Mouse (Mus musculus) cerebral cortex, adult 2 months (tissue): Measurements from ENCODE around the gene Grin2d.

Experiments used
- WGBS: fragments of 180-500 bp; shearing (Covaris S2); methylation state at CpG from one replicate; pipeline ENCODE4 v1.1.7; 2018; 5-methylcytosine and 5-hydroxymethylcytosine counted together

The Grin2d gene

DNA sequence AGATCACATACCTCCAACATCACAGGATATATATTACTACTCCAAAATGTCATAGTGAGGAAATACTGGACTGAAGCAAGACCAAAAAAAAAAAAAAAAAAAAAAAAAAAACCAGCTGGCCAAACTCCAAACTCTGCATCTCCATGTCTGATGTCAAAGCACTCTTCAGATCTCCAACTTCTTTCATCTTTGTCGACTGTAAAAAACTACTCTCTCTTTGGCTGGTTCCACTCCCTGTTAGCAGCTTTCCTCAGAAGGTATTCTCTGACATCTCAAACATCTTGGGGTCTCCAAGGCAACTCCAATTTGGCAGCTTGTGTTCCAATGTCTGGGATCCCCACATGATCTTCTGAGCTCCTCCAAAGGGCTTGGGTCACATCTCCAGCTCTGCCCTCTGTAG is at the start of gene Grin2d:
Grin2d (minus strand) TSS at position 101 of the 400 bp plus-strand sequence.
- WGBS = 72% methylated on average over 1 of the region's 1 CpGs

DNA sequence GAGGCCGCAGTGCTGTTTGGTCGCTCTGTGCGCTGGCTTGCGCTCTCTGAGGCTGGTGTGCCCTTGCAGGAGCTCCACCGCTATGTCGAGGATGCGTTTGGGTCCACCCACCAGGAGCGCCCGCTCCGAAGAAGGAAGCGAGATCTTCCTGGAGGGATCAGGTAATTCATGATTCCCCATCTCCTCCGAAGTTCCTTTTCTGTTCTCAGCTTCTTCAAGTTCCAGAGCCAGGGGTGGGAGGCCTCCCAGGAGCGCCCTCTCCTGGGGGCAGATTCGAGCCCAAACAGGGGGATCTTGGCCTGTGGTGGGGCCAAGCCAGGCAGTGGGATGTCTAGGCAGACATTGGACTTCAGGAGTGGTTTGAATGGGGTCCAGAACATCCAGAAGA is 46.2 kb upstream of the Grin2d start:
- WGBS = 38% methylated on average over 14 of the region's 14 CpGs

DNA sequence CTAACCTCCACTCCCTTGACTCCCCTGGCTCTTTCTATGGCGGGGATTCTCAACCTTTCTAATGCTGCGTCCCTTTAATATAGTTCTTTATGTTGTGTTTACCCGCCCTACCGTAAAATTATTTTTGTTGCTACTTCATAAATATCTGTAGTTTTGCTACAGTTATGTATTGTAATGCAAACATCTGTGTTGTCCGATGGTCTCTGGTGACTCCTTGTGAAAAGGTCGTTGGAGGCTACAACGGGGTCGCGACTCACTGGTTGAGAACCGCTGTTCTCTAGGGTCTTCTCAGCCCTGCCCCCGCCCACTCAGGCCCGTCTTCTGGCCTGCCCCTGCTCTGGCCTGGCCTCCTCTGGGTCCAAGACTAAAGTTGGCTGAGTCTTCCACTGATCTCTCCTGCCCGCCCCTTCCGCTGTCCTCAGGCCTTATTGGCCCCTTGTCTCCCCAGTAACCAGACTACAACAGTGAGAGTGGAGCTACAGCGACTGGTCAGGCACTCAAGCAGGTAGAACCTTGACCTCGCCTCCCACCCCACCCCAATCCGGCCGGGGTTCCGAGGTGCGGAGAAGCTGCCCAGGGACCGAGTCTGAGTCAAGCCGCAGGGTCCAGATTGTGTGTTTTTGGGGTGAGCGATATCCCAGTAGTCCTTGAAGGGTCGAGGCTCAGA is 45.7 kb upstream of the Grin2d start, which contains the start of gene Ccdc114:
Ccdc114 (plus strand) TSS at position 311 of the 667 bp plus-strand sequence.
- 12% methylated on average over 24 of the region's 24 CpGs for WGBS

DNA sequence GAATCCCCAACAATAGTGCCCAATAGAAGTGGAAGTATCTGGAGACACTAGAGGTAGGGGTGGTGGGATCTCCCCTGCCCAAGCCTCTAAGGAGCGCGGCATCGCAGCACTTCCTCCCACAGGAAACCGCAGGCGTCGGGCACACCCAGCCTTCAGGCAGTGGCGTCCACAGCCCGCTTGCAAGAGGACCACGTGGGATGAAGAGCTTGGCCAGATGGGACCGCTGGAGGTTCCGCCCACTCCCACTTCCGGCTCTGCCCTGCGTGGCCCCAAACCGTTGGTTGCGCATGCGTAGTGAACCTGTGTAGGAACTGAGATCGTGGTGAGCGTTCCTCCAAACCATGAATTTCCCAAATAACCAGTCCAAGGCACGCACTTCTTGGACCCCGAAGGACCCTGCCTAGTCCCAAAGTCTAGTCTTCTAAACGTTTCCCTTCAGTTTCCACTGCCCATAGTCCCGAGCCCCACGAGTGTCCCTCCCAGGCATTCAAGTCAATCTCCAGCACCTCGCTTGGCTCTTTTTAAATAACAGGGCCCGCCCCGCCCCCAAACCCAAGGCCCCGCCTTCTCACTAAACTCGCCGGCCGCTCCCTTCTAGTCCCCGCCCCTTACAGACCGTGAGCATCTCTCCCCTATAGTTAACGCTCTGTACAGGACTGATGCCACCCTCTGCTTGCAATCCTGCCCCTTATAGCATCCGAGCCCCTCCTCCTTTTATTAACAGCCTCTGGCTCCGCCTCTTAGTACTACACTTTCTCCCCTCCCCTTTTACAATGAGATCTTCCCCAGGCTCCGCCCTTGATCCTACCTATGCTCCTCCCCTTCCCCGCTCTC is 45.0 kb upstream of the Grin2d start:
- under 1% methylated on average over 37 of the region's 37 CpGs for WGBS

DNA sequence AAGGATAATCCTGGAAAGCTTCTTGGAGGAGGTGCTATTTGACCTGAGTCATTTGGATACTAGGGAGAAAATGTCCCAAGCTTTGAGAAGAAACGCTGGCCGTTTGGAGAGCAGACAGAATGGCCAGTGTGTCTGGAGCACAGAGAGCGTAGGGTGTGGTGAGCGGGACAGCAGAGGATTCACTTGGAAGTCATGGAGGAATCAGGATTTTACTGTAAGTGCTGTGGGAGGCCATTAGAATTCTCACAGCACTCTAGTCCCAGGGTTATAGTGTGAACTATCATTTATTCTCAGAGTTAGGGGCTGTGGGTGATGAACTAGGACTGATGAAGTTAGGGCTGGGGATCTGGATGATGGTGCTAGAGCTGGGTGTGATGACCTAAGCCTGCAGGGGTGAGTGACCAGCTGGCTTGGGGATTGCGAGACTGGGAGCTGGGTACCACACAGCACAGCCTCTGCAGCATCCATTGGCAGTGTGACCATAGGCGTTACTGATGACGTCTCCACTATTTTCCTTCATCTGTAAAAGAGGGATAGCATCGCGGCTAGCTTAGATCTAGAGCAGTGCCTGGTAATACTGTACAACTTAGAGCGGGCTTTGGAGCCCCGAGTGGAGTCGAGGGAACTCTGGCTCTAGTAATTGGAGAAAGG is 43.9 kb upstream of the Grin2d start:
- WGBS = 77% methylated on average over 12 of the region's 12 CpGs

DNA sequence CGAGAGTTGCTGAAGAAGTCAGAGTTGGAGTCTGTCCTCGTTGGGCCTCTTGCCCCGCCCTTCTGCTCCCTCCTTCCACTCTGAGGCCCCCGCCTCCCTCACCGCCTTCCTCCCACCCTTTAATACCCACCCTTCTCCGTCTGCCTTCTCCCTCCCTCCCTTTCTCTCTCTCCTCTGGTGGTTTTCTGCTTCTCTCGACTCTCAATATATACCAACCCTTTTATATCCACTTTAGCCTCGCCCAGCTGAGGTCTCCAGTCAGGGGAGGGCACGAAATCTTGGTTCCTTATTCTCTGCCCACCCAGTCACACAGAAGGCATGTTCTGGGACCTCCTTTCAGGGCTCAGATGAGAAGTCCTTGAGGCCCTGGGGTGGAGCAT is 43.1 kb upstream of the Grin2d start, which contains the start of gene Emp3:
Emp3 (minus strand) TSS at position 163 of the 380 bp plus-strand sequence.
- 47% methylated on average over 9 of the region's 9 CpGs for WGBS

DNA sequence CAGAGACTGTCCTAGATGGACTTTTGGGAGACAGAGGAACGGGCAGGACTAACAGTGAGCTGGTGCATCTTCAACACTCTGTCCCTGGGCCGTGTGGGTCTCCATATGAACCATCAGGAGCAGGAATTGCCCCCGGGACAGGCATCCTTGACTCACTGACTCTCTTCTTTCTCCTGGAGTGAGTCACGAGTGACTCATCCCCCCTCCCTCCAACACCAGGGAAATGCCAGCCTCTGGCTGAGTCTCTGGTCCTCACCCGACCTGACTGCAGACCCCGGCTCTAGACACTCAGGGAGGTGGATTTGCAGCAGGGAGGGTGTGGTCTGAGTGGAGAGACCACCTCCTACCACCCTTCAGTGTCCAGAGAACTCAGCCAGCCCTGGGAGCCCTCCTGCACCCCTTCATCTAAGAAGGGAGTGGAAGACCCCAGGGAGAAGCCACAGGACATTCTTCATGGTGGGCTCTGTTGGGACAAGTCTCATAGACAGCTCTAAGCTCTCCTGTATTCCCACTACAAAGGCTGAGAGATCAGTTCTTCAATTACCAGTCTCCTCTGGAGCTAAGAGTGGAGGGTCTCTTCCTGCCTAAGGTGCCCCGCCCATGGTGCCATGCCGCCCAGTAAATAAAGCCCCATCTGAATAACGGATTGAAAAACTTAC is 42.5 kb upstream of the Grin2d start:
- WGBS = 50% methylated on average over 9 of the region's 9 CpGs

DNA sequence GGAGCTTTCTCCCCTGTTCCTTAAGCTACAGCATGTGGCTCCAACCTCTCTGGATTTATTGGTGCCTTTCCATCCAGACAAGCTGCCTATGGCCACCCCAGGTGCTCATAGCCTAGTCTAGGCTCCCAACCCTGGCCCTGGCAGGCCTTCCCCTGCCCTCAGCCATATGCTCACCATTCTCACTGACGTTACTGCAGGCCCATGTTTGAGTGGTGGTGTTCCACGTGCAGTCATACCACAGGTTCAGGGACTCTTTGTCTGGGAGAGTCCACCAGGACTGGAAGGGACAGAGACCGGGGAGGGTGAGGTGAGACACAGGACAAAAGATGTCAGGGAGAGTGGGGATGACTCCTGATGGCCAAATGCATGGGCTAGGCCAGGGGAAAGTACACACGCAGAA is 41.6 kb upstream of the Grin2d start:
- 76% methylated on average over 4 of the region's 4 CpGs for WGBS

DNA sequence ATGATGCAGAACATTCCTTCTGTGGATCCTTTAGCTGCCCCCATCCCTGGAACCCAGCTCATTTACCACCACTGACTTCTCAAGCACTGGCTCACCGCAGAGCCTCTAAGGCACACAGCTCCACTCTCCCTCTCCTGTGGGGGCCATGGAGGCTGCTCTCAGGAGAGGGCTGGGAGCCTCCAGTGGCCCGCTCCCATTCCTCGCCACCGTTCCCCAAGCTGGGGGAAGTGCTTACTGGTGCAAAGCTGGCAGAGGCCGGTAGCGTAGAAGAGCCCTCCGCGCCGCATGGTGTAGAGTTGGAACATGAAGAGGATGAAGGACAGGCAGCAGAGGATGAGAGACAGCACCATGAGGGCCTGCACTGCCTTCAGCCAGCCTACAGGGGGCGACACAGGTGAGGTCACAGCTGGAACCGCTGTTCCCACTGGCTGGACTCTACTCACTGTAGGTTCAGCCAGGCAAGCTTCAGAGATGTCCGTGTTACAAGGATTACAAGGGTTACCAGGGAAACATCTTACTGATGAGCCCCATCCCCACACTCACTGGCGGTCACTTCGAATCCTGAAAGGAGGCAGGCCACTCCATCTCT is 41.0 kb upstream of the Grin2d start:
- 75% methylated on average over 14 of the region's 14 CpGs for WGBS

DNA sequence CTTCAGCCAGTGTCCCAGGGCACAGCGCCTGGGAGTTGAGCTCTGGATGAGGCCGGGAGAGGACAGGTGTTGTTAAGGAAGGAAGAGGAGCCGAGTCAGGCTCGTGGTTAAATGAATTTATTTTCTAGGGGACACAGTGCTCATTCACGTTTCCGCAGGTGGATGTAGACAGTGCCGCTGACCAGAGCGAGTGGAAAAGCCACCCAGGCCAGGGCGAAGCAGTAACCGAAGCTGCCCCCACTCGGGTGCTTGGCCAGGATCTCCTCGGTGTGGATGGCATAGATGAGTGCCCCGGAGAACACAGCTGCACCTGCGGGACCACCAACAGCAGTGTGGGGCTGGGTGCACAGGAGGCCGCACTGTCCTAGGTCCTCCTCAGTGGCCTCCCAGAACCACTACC is 39.7 kb upstream of the Grin2d start:
- WGBS = 91% methylated on average over 15 of the region's 15 CpGs

DNA sequence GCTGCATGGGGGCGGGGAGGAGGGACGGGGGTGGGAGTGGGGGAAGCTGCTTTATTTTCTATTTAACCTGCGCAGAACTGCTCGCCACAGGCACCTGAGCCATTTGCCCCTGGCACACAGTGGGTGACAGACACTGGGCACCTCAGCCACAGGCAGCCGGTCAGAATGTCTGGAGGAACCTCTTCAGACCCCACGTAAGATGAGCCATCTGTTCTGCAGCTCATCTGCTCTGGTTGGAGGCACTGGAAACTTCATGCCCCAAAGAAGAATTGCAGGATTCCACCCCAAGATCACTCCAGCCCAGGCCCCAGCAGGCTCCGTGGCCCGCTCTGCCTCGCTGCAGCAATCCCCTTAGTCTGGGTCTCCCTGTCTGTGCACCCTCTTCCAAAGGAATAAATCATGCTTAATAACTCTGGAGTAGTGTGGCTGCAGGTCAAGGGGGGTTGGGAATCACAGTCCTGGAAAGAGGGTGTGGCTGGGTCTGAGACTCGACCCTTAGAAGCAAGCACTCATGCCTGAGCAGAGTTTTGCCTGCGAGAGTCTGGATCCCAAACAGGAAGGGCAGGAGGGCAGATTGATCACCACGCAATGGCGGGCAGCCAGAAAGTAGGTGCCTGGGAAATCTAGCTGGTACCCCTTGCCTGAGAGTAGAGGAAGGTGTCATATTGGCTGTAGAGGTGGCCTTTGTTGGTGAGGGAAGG is 39.0 kb upstream of the Grin2d start:
- 39% methylated on average over 13 of the region's 13 CpGs for WGBS

DNA sequence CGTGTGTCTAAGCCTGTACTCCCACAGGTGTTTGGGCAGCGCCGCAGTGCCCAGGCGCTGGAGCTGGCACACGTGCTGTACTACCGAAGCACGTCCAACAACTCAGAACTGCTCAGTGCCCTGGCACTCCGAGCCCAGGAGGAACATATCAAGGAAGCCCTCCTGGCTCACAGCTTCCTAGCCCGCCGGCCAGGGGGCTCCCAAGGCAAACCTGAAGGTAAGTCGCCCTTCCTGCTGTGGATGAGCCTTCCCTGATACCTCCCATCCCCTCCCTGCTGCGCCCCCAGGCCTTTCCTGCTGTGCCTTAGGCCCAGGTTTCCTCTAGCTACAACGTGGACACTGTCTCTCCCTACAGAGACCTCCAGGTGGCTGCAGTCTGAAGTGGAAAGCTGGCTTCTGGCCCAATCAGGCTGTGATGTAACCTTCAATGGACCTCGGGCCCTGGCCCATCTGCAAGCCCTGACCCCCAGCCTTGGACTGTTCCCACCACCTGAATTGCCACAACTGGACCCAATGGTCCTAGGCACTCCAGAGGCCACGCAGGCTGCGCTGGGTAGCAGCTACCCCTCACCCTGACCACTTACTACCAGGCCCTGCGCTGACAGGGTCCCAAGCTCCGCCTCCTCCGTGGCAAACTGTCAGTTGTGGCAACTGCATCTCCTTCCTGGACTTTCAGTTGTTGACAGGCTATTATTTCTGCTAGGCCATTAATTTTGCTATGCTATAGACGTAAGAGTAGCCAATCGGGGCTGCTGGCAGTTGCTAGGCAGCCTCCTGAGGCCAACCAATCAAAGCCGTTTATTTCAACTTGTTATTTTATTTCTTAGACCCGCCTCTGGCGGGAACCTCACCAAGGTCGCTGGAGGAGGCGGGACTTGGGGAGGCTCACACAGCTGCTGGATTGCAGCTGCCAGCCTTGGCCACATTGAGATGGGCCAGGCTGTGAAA is 38.2 kb upstream of the Grin2d start:
- 30% methylated on average over 26 of the region's 26 CpGs for WGBS

DNA sequence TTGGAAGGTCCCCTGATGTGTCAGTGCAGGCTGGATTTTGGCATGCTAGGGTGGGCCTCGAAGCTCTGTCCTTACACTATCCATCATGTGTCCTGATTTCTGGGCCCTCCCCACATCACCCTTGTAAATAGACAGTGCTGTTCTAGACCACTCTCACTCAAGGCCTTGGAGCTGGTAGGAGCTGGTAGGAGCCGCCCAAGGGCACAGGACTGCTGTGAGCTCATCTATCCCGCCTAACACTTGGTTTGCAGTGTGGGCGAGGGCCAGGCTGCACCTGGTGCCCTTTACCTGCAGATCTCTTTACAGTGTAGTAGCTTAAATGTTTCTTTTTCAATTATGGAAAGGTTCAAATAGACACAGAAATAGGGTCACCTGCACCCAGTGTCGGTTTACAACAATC is 36.8 kb upstream of the Grin2d start:
- 90% methylated on average over 5 of the region's 5 CpGs for WGBS

DNA sequence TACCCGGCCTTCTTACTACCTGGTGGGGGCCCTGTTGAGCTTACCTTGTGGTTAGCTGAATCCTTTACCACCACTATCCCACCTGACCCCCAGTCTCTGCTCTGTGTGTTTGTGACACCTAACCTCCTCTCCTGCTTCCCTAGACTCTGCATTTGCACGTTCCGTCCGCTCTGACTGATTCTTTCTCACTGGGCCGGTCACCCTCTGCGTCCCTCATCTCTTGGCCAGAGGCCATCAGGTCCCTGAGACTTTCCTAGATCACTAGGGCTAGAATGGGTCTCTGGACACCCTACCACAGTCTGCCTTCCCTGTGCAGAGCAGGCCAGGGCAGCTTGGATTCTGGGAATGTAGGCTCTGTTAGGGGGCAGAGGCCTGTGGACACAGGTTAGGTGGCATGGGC is 35.9 kb upstream of the Grin2d start:
- 86% methylated on average over 6 of the region's 6 CpGs for WGBS

DNA sequence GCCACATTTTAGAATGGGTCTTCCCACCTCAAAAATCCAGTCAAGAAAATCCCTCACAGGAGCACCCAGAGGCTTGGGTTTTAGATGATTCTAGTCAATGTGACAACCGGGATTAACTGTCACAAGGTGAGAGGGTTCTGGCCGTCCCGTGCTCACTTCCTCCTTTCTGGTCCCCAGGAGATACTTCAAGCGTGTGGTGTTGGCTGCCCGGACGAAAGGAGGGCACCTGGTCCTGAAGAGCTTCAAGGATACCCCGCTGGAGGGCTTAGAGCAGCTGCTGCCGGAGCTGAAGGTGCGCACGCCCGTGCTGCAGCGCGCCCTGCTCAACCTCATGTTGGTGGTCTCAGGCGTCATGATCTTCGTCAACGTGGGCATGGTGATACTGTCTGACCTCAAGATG is 31.0 kb upstream of the Grin2d start:
- 96% methylated on average over 16 of the region's 16 CpGs for WGBS

DNA sequence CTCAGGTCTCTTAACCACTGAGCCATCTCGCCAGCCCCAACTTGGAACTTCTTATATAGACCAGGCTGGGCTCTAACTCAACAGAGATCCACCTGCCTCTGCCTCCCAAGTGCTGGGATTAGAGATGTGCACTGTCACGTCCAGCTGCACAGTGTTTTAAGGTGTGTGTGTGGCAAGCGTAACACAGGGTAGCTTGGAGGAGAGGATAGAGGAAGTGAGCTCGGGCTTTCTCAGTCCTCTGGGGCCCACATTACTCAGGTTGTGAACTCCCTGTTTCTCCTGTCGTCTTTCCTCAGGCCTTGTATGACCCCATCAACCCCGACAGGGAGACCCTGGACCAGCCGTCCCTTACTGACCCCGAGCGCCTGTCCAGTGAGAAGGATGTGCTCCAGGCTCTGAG is 28.4 kb upstream of the Grin2d start:
- 94% methylated on average over 9 of the region's 9 CpGs for WGBS

DNA sequence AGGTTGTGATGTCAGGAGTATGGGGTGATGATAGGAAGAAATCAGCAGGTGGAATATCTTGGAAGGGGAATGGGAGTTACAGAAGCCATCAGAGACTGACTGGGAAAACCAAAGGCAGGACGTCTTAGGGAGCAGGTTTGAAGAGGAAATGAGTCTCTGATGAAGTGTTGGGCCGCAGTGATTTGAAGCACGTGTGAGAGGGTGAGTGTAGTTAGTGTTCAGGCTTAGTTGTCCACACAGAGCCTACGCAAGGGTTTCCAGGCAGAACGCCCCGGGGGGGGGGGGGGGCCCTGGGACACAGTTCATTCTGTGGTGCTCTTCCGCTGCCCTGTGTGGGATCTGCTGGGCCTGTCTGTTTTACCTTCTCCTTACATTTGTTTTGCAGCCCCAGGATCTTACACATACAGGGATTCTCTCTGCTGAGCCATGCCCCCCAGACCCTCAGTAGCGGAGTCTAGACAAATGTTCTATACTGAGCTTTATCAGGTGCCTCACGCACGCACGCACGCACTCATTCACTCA is 24.4 kb upstream of the Grin2d start:
- WGBS = 80% methylated on average over 12 of the region's 12 CpGs

DNA sequence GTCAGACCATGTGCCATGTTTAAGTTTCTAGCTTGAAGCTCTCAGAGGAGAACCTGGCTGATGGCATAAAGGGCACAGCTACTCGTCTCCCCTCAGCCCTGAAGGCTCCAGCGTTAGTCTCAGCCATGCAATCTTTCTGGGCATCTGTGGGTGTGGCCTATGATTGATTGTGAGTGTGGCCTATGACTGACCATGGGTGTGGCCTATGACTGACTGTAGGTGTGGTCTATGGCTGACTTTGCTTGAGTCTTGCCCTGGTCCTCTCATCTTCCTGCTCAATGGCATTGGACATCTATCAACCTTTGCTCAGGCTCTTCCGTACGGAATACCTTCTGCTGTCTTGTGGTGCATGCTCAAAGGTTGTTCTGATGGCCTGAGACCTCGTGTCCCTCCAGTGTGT is 23.4 kb upstream of the Grin2d start:
- WGBS = 78% methylated on average over 5 of the region's 5 CpGs

DNA sequence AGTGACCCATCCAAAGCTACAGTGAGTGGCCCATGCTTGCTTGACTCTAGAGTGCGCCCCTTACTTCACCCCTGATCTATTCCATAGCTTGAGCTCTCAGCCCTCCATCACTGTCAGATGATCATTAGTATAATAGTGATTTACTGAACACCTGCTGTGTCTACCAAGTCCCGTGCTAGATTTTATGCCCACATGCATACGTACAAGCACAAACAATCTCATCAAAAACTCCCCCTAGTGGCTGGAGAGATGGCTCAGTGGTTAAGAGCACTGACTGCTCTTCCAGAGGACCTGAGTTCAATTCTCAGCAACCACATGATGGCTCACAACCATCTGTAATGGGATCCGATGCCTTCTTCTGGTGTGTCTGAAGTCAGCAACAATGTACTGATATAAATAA is 19.9 kb upstream of the Grin2d start:
- WGBS = 52% methylated on average over 4 of the region's 4 CpGs

DNA sequence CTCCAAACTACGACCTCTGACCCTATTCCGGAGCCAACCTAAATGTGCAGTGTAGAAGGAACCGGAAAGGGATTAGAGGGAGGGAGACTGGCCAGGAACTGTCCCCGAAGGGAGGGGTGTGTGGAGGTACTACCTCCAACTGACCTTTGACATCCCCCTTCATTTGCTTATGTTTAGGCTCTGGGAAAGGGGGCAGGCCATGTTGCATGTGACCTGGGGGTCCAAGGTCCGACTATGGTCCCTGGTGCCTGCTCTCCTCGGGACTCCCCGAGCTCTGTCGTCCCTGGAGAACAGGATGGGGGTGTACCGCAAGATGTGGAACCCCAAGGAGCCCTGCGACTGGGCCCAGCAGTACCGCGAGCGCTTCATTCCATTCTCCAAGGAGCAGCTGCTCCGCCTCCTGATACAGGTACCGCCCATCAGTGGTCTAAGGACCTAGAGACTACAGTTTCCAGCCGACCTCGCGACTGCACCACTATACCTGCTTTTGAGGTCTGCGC is 19.1 kb upstream of the Grin2d start:
- WGBS = 2% methylated on average over 19 of the region's 19 CpGs
